Mouse (Mus musculus) mesoderm, embryonic 11.5 days (tissue): Measurements from ENCODE around the gene Slc25a22.

ENCODE experiments used
- DNase-seq: peaks from one replicate; pipeline ENCODE4 v3.0.0-alpha.2; 2012; ENCODE audit warnings: low read depth, low spot score

The Slc25a22 gene

GRCm38 (mm10) chr7:141437178-141438120 lies at the start of gene Slc25a22:
Slc25a22 (minus strand) TSS chr7:141437892.
- DNase-seq, result peak; percentile 84

GRCm38 (mm10) chr7:141487141-141487540 lies 49.4 kb upstream of the Slc25a22 start:
- no peak for DNase-seq

GRCm38 (mm10) chr7:141486239-141486638 lies 48.5 kb upstream of the Slc25a22 start:
- DNase-seq, result no peak

- no peak for DNase-seq
Measured at GRCm38 (mm10) chr7:141485606-141486005, 47.9 kb upstream of the Slc25a22 start.

- DNase-seq, result no peak
Measured at GRCm38 (mm10) chr7:141485186-141485585, 47.5 kb upstream of the Slc25a22 start.

- no peak for DNase-seq
Measured at GRCm38 (mm10) chr7:141484186-141485120, 46.8 kb upstream of the Slc25a22 start.

GRCm38 (mm10) chr7:141483114-141483653 lies 45.5 kb upstream of the Slc25a22 start:
- DNase-seq, result no peak

- no peak for DNase-seq
Measured at GRCm38 (mm10) chr7:141482531-141483024, 44.9 kb upstream of the Slc25a22 start.

GRCm38 (mm10) chr7:141481498-141482401 lies 44.1 kb upstream of the Slc25a22 start:
- DNase-seq, result peak; percentile 70

- DNase-seq, result peak; percentile 88
Measured at GRCm38 (mm10) chr7:141480842-141481497, 43.3 kb upstream of the Slc25a22 start.

GRCm38 (mm10) chr7:141478270-141478748 lies 40.6 kb upstream of the Slc25a22 start:
- DNase-seq, result no peak

GRCm38 (mm10) chr7:141477578-141478269 lies 40.0 kb upstream of the Slc25a22 start:
- DNase-seq, result no peak

- no peak for DNase-seq
Measured at GRCm38 (mm10) chr7:141476981-141477370, 39.3 kb upstream of the Slc25a22 start.

- peak; percentile 68 for DNase-seq
Measured at GRCm38 (mm10) chr7:141476226-141476980, 38.7 kb upstream of the Slc25a22 start.

GRCm38 (mm10) chr7:141475805-141476158 lies 38.1 kb upstream of the Slc25a22 start:
- no peak for DNase-seq

GRCm38 (mm10) chr7:141475011-141475804 lies 37.5 kb upstream of the Slc25a22 start, which contains the start of the genes Polr2l and Tspan4:
Polr2l (minus strand) TSS chr7:141475132.
Tspan4 (plus strand) TSS chr7:141475240.
- peak; percentile 83 for DNase-seq

- DNase-seq, result no peak
Measured at GRCm38 (mm10) chr7:141474160-141474559, 36.5 kb upstream of the Slc25a22 start.

GRCm38 (mm10) chr7:141472763-141473162 lies 35.1 kb upstream of the Slc25a22 start:
- DNase-seq, result no peak
